Mouse (Mus musculus): ENCODE results near the gene Daam1. TPM values are rescaled to one million over a fixed set of nuclear protein-coding genes. Genes with fewer than 3 reads are reported as not detected.
A peak's percentile ranks its signal among the peaks of the same experiment; 100 is the strongest.
"Not testable (repeated sequence)": the region's sequence is repeated elsewhere in the genome, so short reads cannot be mapped to it uniquely, and the experiment has no call there.

Gene Daam1
- polyA plus RNA-seq, 1 experiment from 2014 or later, result 5.0 TPM

DNA sequence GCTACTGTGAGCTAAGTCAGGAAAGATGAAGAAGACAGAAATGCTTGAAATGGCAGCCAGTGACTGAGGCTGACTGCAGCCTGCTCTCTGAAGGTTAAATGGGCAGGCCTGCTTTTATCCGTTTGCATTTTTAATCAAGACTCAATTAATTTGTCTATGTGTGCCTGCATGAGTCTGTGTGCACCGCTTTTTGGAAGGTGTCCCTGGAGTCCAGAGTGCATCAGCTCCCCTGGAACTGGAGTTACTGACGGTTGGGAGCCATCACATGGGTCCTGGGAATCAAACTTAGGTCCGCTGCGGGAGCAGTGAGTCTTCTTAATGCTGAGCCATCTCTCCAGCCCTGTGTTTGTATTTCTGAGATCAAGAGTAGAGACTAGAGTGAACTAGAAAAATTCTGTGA, 6.7 kb downstream of the Daam1 start:
- TF ChIP-seq CTCF (IDR thresholded peaks at IDR 0.05; ENCODE audit: low read depth), result no peak
- H3K27ac ChIP-seq, result no peak overlapping the region
- no peaks in the 10 kb centered on the region for H3K36me3 ChIP-seq (ENCODE audit: insufficient read depth, low read length)
- H3K4me1 ChIP-seq (replicated peaks; ENCODE audit: insufficient read depth, low read length), result peaks cover 28% of the 10 kb centered on the region
- no peaks in the 10 kb centered on the region for H3K9me3 ChIP-seq (replicated peaks; ENCODE audit: low read length)
- WGBS, result 84% methylated on average over 5 of the region's 5 CpGs
- no peak overlapping the region for H3K4me2 ChIP-seq (ENCODE audit: low read length)
- H3K27me3 ChIP-seq (ENCODE audit: insufficient read depth, low read length), result no peaks in the 10 kb centered on the region
- no peak overlapping the region for H3K9ac ChIP-seq (ENCODE audit: low read depth, low read length)
- no peak for ATAC-seq (replicated peaks; ENCODE audit: low FRiP score, low read depth)
- H3K4me3 ChIP-seq (replicated peaks; ENCODE audit: low read depth, low read length), result no peak overlapping the region
- DNase-seq (ENCODE audit: low spot score), result no peak

DNA sequence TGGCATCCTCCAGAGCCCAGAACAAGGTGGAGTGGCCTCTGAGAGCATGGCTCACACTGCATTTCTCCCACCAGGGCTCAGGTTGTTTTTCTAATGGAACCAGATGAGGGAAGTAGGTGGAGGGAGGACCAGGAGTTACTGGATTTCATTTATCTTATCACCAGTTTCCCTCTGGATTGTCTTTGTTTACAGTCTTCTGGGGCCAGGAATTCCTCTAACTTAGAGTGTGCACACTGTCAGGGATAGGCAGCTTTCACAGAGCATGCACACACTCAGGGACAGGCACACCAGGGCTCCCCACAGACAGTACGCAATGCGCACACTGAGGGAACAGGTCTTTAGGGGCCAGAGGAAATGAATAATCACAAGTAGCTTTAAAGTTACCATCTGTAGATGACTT, 7.4 kb downstream of the Daam1 start:
- H3K9ac ChIP-seq (ENCODE audit: low read depth, low read length), result no peak overlapping the region

DNA sequence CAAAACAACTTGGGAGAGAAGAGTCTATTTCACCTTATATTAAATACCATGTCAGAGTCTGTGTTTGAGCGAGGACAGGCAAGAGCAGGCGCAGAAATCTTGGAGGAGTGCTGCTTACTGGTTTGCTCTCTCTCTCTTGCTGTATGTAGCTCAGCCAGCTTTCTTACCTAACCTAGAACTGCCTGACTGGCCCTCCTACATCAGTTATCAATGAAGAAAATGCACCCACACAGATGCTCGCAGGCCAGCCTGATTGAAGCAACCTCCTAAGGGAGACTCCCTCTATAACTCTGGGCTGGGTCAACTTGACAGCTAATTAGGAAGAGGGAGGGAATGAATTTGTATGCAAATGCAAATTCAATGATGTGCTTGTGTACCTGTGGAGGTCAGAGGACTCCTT, 8.8 kb downstream of the Daam1 start:
- Histone ChIP-seq H3K4me3 (replicated peaks; ENCODE audit: low read depth, low read length) (no peak overlapping the region), H3K27me3 (ENCODE audit: insufficient read depth, low read length) (no peaks in the 10 kb centered on the region), H3K4me2 (ENCODE audit: low read length) (no peak overlapping the region), H3K36me3 (ENCODE audit: insufficient read depth, low read length) (no peaks in the 10 kb centered on the region), H3K9me3 (replicated peaks; ENCODE audit: low read length) (no peaks in the 10 kb centered on the region), H3K9ac (ENCODE audit: low read depth, low read length) (no peak overlapping the region), H3K4me1 (replicated peaks; ENCODE audit: insufficient read depth, low read length) (peaks cover 23% of the 10 kb centered on the region), H3K27ac (no peak overlapping the region)
- no peak for TF ChIP-seq CTCF (IDR thresholded peaks at IDR 0.05; ENCODE audit: low read depth)
- ATAC-seq (replicated peaks; ENCODE audit: low FRiP score, low read depth) (no peak), DNase-seq (ENCODE audit: low spot score) (no peak)
- WGBS, result 80% methylated on average over 3 of the region's 3 CpGs

More for the DNA sequence above, 7.4 kb downstream of the Daam1 start:
- Histone ChIP-seq H3K4me1 (replicated peaks; ENCODE audit: insufficient read depth, low read length) (peaks cover 23% of the 10 kb centered on the region), H3K27ac (no peak overlapping the region), H3K4me2 (ENCODE audit: low read length) (no peak overlapping the region), H3K4me3 (replicated peaks; ENCODE audit: low read depth, low read length) (no peak overlapping the region), H3K27me3 (ENCODE audit: insufficient read depth, low read length) (no peaks in the 10 kb centered on the region), H3K9me3 (replicated peaks; ENCODE audit: low read length) (no peaks in the 10 kb centered on the region), H3K36me3 (ENCODE audit: insufficient read depth, low read length) (no peaks in the 10 kb centered on the region)
- no peak for TF ChIP-seq CTCF (IDR thresholded peaks at IDR 0.05; ENCODE audit: low read depth)
- DNase-seq (ENCODE audit: low spot score) (no peak), ATAC-seq (replicated peaks; ENCODE audit: low FRiP score, low read depth) (no peak)
- WGBS, result 85% methylated on average over 2 of the region's 2 CpGs

DNA sequence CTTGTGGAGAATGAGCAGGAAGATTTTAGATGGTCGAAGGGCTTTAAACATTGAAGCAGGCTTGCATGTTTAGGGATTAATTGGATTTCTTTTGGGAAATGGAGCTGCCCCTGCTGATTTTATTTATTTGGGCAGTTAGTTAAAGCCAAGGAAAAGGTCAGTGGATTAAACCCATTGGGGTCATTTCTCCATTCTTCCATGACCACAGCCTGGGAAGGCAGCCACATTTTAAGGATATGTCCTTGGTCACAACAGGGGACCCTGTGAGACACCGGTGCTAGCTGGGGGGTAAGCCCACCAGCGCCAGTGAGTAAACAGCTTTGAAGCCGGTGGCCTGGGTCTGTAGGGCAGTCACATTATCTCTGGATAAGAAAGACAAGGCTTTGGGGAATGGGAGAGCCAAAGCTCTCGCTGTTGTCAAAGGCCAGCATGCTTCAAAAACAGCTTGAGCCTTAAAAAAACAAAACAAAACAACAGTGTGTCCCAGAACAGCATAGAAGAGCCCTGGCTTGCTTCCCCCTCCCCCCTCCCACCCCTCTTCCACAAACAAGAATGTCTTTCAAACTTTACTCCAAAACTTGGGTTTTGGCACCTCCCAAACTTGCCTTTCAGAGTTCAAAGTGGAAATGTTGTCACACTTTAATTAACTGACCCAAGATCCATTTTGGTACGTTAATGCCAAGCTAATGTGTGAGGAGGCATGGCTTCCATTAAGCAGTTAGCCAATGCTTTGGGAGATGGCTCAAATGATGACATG, 9.7 kb downstream of the Daam1 start:
- H3K4me1 ChIP-seq (replicated peaks; ENCODE audit: insufficient read depth, low read length), result peaks cover 23% of the 10 kb centered on the region
- H3K9me3 ChIP-seq (replicated peaks; ENCODE audit: low read length), result no peaks in the 10 kb centered on the region
- no peak overlapping the region for H3K9ac ChIP-seq (ENCODE audit: low read depth, low read length)
- no peak for TF ChIP-seq CTCF (IDR thresholded peaks at IDR 0.05; ENCODE audit: low read depth)
- no peak overlapping the region for H3K4me2 ChIP-seq (ENCODE audit: low read length)
- H3K36me3 ChIP-seq (ENCODE audit: insufficient read depth, low read length), result no peaks in the 10 kb centered on the region
- WGBS, result 37% methylated on average over 6 of the region's 6 CpGs
- H3K27me3 ChIP-seq (ENCODE audit: insufficient read depth, low read length), result no peaks in the 10 kb centered on the region
- no peak overlapping the region for H3K27ac ChIP-seq
- peak; percentile 25 for DNase-seq (ENCODE audit: low spot score)
- ATAC-seq (replicated peaks; ENCODE audit: low FRiP score, low read depth), result no peak
- H3K4me3 ChIP-seq (replicated peaks; ENCODE audit: low read depth, low read length), result no peak overlapping the region

DNA sequence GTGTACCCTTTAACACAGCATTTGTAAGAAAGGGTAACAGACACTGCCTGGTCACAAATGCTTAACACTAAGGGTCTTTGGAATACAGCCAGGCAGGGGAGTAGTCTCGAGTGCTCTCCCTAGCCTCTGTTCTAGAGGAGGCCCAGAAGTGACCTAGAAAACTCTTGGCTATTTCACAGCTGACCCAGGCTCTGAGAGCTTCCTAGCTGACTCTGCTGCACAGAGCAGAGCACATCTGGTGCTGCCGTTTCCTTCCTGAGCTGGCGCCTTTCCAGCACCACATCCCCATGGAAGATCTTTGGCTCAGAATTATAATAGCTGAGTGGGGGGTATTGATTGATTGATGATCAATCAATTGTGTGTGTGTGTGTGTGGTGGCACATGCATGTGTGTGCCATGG, 11.1 kb downstream of the Daam1 start:
- WGBS, result 34% methylated on average over 3 of the region's 3 CpGs
- DNase-seq (ENCODE audit: low spot score) (peak; percentile 55), ATAC-seq (replicated peaks; ENCODE audit: low FRiP score, low read depth) (no peak)
- Histone ChIP-seq H3K9ac (ENCODE audit: low read depth, low read length) (no peak overlapping the region), H3K36me3 (ENCODE audit: insufficient read depth, low read length) (no peaks in the 10 kb centered on the region), H3K27ac (no peak overlapping the region), H3K27me3 (ENCODE audit: insufficient read depth, low read length) (no peaks in the 10 kb centered on the region), H3K4me2 (ENCODE audit: low read length) (no peak overlapping the region), H3K9me3 (replicated peaks; ENCODE audit: low read length) (no peaks in the 10 kb centered on the region), H3K4me3 (replicated peaks; ENCODE audit: low read depth, low read length) (no peak overlapping the region), H3K4me1 (replicated peaks; ENCODE audit: insufficient read depth, low read length) (peaks cover 23% of the 10 kb centered on the region)
- TF ChIP-seq CTCF (IDR thresholded peaks at IDR 0.05; ENCODE audit: low read depth), result no peak

DNA sequence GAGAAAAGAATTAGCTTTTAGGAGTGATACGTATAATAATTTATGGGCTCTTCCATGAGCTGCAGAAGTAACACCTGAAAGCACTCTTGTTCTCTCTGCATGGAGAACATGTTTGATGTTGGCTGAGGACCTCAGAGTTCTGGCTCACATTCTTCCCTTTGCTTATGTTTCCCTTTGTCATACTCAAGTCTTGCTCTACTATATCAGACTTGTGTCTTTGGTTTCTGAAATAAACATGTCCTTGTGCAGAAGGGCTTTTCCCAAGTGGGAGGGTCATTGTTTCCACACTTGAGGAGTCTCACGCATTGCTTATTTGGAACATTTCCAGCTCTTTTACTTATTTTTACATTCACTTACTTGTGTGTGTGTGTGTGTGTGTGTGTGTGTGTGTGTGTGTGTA, 11.7 kb downstream of the Daam1 start:
- Histone ChIP-seq H3K4me2 (ENCODE audit: low read length) (no peak overlapping the region), H3K36me3 (ENCODE audit: insufficient read depth, low read length) (no peaks in the 10 kb centered on the region), H3K27ac (no peak overlapping the region), H3K4me1 (replicated peaks; ENCODE audit: insufficient read depth, low read length) (peaks cover 23% of the 10 kb centered on the region), H3K9ac (ENCODE audit: low read depth, low read length) (no peak overlapping the region), H3K27me3 (ENCODE audit: insufficient read depth, low read length) (no peaks in the 10 kb centered on the region), H3K9me3 (replicated peaks; ENCODE audit: low read length) (no peaks in the 10 kb centered on the region), H3K4me3 (replicated peaks; ENCODE audit: low read depth, low read length) (no peak overlapping the region)
- TF ChIP-seq CTCF (IDR thresholded peaks at IDR 0.05; ENCODE audit: low read depth), result no peak
- no peak for ATAC-seq (replicated peaks; ENCODE audit: low FRiP score, low read depth)
- no peak for DNase-seq (ENCODE audit: low spot score)
- WGBS, result 52% methylated on average over 2 of the region's 2 CpGs

DNA sequence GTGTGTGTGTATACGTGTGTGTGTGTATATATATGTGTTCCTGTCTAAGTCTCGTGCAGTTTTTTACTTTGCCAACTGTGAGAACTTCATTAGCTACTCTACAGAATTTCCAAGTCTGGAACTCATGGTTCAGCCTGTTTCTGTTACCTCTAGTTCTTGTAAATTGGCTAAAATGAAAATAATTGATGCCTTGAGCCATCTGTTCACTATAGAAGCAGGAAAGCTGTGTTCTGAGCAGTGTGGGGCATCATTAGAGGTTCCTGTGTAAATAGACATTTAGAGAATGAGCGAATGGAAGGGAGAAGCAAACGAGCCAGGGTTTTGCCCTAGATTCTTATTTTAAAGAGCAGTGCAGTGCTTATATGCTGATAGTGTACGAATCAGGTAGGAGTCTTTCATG, 14.6 kb downstream of the Daam1 start:
- H3K4me1 ChIP-seq (replicated peaks; ENCODE audit: insufficient read depth, low read length), result peaks cover 15% of the 10 kb centered on the region
- no peaks in the 10 kb centered on the region for H3K9me3 ChIP-seq (replicated peaks; ENCODE audit: low read length)
- no peaks in the 10 kb centered on the region for H3K36me3 ChIP-seq (ENCODE audit: insufficient read depth, low read length)
- DNase-seq (ENCODE audit: low spot score), result no peak
- TF ChIP-seq CTCF (IDR thresholded peaks at IDR 0.05; ENCODE audit: low read depth), result no peak
- ATAC-seq (replicated peaks; ENCODE audit: low FRiP score, low read depth), result no peak
- no peak overlapping the region for H3K4me2 ChIP-seq (ENCODE audit: low read length)
- no peaks in the 10 kb centered on the region for H3K27me3 ChIP-seq (ENCODE audit: insufficient read depth, low read length)
- WGBS, result 88% methylated on average over 5 of the region's 5 CpGs
- H3K9ac ChIP-seq (ENCODE audit: low read depth, low read length), result no peak overlapping the region
- H3K4me3 ChIP-seq (replicated peaks; ENCODE audit: low read depth, low read length), result no peak overlapping the region
- no peak overlapping the region for H3K27ac ChIP-seq

DNA sequence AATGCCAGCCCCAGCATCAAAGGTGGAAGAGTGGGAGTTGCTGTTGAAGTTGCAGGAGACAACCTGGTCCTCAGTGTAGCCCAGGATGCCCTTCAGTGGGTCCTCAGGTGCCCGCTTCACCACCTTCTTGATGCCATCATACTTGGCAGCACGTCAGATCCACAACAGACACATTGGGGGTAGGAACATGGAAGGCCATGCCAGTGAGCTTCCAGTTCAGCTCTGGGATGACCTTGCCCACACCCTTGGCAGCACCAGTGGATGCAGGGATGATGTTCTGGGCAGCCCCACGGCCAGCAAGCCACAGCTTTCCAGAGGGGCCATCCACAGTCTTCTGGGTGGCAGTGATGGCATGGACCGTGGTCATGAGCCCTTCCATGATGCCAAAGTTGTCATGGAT, 15.5 kb downstream of the Daam1 start:
- not testable (repeated sequence) for H3K27ac ChIP-seq; DNase-seq (ENCODE audit: low spot score); H3K36me3 ChIP-seq (ENCODE audit: insufficient read depth, low read length); H3K4me2 ChIP-seq (ENCODE audit: low read length); H3K9ac ChIP-seq (ENCODE audit: low read depth, low read length); H3K9me3 ChIP-seq (replicated peaks; ENCODE audit: low read length); H3K27me3 ChIP-seq (ENCODE audit: insufficient read depth, low read length); H3K4me3 ChIP-seq (replicated peaks; ENCODE audit: low read depth, low read length); ATAC-seq (replicated peaks; ENCODE audit: low FRiP score, low read depth)
- peaks cover 10% of the 10 kb centered on the region for H3K4me1 ChIP-seq (replicated peaks; ENCODE audit: insufficient read depth, low read length)
- 100% methylated on average over 4 of the region's 4 CpGs for WGBS

DNA sequence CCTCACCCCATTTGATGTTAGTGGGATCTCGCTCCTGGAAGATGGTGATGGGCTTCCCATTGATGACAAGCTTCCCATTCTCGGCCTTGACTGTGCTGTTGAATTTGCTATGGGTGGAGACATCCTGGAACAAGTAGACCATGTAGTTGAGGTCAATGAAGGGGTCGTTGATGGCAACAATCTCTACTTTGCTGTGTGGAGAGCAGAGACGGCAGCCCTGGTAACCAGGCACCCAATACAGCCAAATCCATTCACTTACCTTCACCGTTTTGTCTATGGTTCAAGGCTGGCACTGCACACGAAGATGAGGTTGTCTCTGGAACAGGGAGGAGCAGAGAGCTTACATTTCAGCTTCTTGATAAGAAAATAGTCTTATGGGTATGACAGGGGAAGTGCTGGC, 16.1 kb downstream of the Daam1 start:
- not testable (repeated sequence) for H3K27me3 ChIP-seq (ENCODE audit: insufficient read depth, low read length); H3K9ac ChIP-seq (ENCODE audit: low read depth, low read length); DNase-seq (ENCODE audit: low spot score); H3K36me3 ChIP-seq (ENCODE audit: insufficient read depth, low read length); H3K4me2 ChIP-seq (ENCODE audit: low read length); H3K4me3 ChIP-seq (replicated peaks; ENCODE audit: low read depth, low read length); H3K27ac ChIP-seq; H3K9me3 ChIP-seq (replicated peaks; ENCODE audit: low read length); ATAC-seq (replicated peaks; ENCODE audit: low FRiP score, low read depth); H3K4me1 ChIP-seq (replicated peaks; ENCODE audit: insufficient read depth, low read length)
- WGBS, result 90% methylated on average over 6 of the region's 6 CpGs
